9 mouse cellular contexts compared by ENCODE assay signal in the genomic region with DNA sequence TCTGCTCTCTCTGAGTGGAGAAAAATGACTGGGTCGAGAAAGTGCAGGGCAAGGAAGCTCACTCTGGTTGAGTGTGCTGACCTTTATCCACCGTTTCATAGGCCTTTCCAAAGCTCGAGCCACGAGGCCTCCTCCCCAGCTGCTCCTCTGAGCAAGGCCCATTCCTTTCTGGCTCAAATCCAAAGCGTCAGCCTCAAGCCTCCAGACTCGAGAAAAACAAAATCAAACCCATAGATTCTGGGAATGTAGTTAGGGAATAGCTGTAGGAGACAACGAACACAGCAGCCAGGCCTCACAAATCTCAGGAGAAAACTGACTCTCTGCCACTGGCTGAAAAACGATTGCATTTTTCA. TPM values are rescaled to one million over a fixed set of nuclear protein-coding genes. Genes with fewer than 3 reads are reported as not detected.
A peak's percentile ranks its signal among the peaks of the same experiment; 100 is the strongest.
DNase-seq lines count a peak whose midpoint lies in the region; ATAC-seq and TF ChIP-seq lines count a peak whose summit lies in the region.
"Had no signal": no experiment of that assay in that cellular context is flagged by ENCODE, and none has a peak within 500 bp of the region (broad histone marks: within the 10 kb centered on the region; RNA-seq: fewer than 3 reads in every experiment).

No protein-coding gene starts in this region.

- WGBS in forebrain, postnatal 0 days = 21% methylated on average over 8 of the region's 8 CpGs
- 52% methylated on average over 8 of the region's 8 CpGs for WGBS in forebrain, embryonic 12.5 days
- WGBS in heart, embryonic 14.5 days = 26% methylated on average over 8 of the region's 8 CpGs

- H3K9me3 ChIP-seq in forebrain, postnatal 0 days (ENCODE audit: low read length) = no peaks in the 10 kb centered on the region
- H3K9me3 ChIP-seq in forebrain, embryonic 12.5 days = no peaks in the 10 kb centered on the region
- no peaks in the 10 kb centered on the region for H3K9me3 ChIP-seq in heart, embryonic 14.5 days (ENCODE audit: control insufficient read depth, low read length)

- no peak for TF ChIP-seq CTCF in forebrain, postnatal 0 days (IDR thresholded peaks at IDR 0.05; ENCODE audit: low read depth)

- peaks cover 16% of the 10 kb centered on the region for H3K4me1 ChIP-seq in forebrain, postnatal 0 days (ENCODE audit: insufficient read depth)
- peaks cover 28% of the 10 kb centered on the region for H3K4me1 ChIP-seq in forebrain, embryonic 12.5 days
- H3K4me1 ChIP-seq in heart, embryonic 14.5 days (ENCODE audit: control insufficient read depth in 2 of 2, insufficient read depth in 2 of 2, low read length in 2 of 2) = peaks cover 24 to 50% of the 10 kb centered on the region in 2 experiments

- peak; percentile 43 for DNase-seq in forebrain, postnatal 0 days
- DNase-seq in MN1 (ENCODE audit: low spot score) = peak; percentile 24
- DNase-seq in kidney, postnatal 4 days = peak; percentile 44 to 64
- no peak for DNase-seq in urinary bladder, postnatal 25 days (ENCODE audit: low spot score)
- DNase-seq in urinary bladder, postnatal 4 days (ENCODE audit: low spot score in 2 of 2) = no peak
- no peak for DNase-seq in c-Kit-positive CD71-positive TER-119-positive erythroid progenitor cells, embryonic 14.5 days (ENCODE audit: low spot score)

- no peaks in the 10 kb centered on the region for H3K36me3 ChIP-seq in forebrain, postnatal 0 days (ENCODE audit: insufficient read depth)
- no peaks in the 10 kb centered on the region for H3K36me3 ChIP-seq in forebrain, embryonic 12.5 days (replicated peaks)
- peaks cover 13% of the 10 kb centered on the region for H3K36me3 ChIP-seq in heart, embryonic 14.5 days (ENCODE audit: control insufficient read depth, insufficient read depth, low read length)

- no peak overlapping the region for H3K9ac ChIP-seq in forebrain, postnatal 0 days
- H3K9ac ChIP-seq in forebrain, embryonic 12.5 days = no peak overlapping the region
- H3K9ac ChIP-seq in heart, embryonic 14.5 days (ENCODE audit: low read length) = no peak overlapping the region; the same call in 1 of the 2 replicates

- no peak for ATAC-seq in forebrain, postnatal 0 days
- ATAC-seq in forebrain, embryonic 12.5 days (ENCODE audit: low FRiP score) = no peak
- no peak for ATAC-seq in heart, embryonic 14.5 days (ENCODE audit: insufficient number of reproducible peaks, insufficient read depth, low FRiP score, low read depth)

- no peak overlapping the region for H3K4me3 ChIP-seq in forebrain, postnatal 0 days (ENCODE audit: low read depth, low read length)
- no peak overlapping the region for H3K4me3 ChIP-seq in forebrain, embryonic 12.5 days (replicated peaks)
- H3K4me3 ChIP-seq in heart, embryonic 14.5 days (ENCODE audit: control insufficient read depth in 1 of 2, insufficient read depth in 1 of 2, low read depth in 1 of 2, low read length in 2 of 2) = no peak overlapping the region

- no peak overlapping the region for H3K27ac ChIP-seq in forebrain, postnatal 0 days (ENCODE audit: low read depth, low read length)
- no peak overlapping the region for H3K27ac ChIP-seq in forebrain, embryonic 12.5 days
- peak overlapping the region; percentile 42 to 53; a peak in 3 of 4 replicates for H3K27ac ChIP-seq in heart, embryonic 14.5 days (replicated peaks in 1 of 2; ENCODE audit: control insufficient read depth in 1 of 2, insufficient read depth in 1 of 2, low read depth in 2 of 2, low read length in 2 of 2)
- H3K27ac ChIP-seq: macrophage had no signal

- no peaks in the 10 kb centered on the region for H3K27me3 ChIP-seq in forebrain, postnatal 0 days (ENCODE audit: insufficient read depth, low read length)
- H3K27me3 ChIP-seq in forebrain, embryonic 12.5 days = no peaks in the 10 kb centered on the region
- no peaks in the 10 kb centered on the region for H3K27me3 ChIP-seq in heart, embryonic 14.5 days (ENCODE audit: control insufficient read depth, insufficient read depth, low read length)

- H3K4me2 ChIP-seq in forebrain, postnatal 0 days (ENCODE audit: low read depth) = no peak overlapping the region
- H3K4me2 ChIP-seq in forebrain, embryonic 12.5 days = no peak overlapping the region
- no peak overlapping the region for H3K4me2 ChIP-seq in heart, embryonic 14.5 days (ENCODE audit: low read length)

RNA-seq across cellular contexts. Expression of a gene that starts 26.6 kb away (rescaled TPM):
- total RNA-seq in forebrain, postnatal 0 days (2014; rRNA removed) = 30.2 and 34.0 TPM in 2 replicates
- polyA plus RNA-seq in forebrain, postnatal 0 days (2015; fragmentation: Nextera tagmentation; extraction: Ambion mirVana) = 3.3 and 5.5 TPM in 2 replicates
- 4.0 and 4.1 TPM in 2 replicates for polyA plus RNA-seq in forebrain, embryonic 12.5 days (2016; fragmentation: Nextera tagmentation; extraction: Ambion mirVana)
- 0.75 and 0.88 TPM in 2 replicates for polyA plus RNA-seq in heart, embryonic 14.5 days (2014; fragmentation: Nextera tagmentation; extraction: Ambion mirVana)

Comparison
In these comparisons a context has a peak if more than half of its experiments do, and no peak if none do; other contexts are left out.
1. DNase-seq: peak in forebrain, postnatal 0 days (single experiment), MN1 (single experiment) and kidney, postnatal 4 days (2 of 2); none in urinary bladder, postnatal 25 days (single experiment), urinary bladder, postnatal 4 days (0 of 2) and c-Kit-positive CD71-positive TER-119-positive erythroid progenitor cells, embryonic 14.5 days (single experiment).
2. H3K27ac ChIP-seq: peak in heart, embryonic 14.5 days (2 of 2); none in forebrain, postnatal 0 days (single experiment) and forebrain, embryonic 12.5 days (single experiment).